Mouse (Mus musculus) urinary bladder, postnatal 10 days (tissue): Measurements from ENCODE around the gene Ebf3.

Source experiments
- DNase-seq: peaks from one replicate; pipeline ENCODE4 v3.0.0; 2022; ENCODE audit warnings: low spot score

Ebf3 gene

GRCm38 (mm10) chr7:137313904-137314691, at the start of gene Ebf3:
Gene Ebf3 (minus strand): TSS chr7:137314445.
- no peak for DNase-seq

GRCm38 (mm10) chr7:137346860-137347259, 32.6 kb upstream of the Ebf3 start:
- DNase-seq, result no peak

GRCm38 (mm10) chr7:137346068-137346467, 31.8 kb upstream of the Ebf3 start:
- no peak for DNase-seq

- no peak for DNase-seq
Measured at GRCm38 (mm10) chr7:137333951-137334350, 19.7 kb upstream of the Ebf3 start.

- no peak for DNase-seq
Measured at GRCm38 (mm10) chr7:137322926-137323325, 8.7 kb upstream of the Ebf3 start.

GRCm38 (mm10) chr7:137321961-137322784, 7.9 kb upstream of the Ebf3 start:
- DNase-seq, result no peak

GRCm38 (mm10) chr7:137321141-137321813, 7.0 kb upstream of the Ebf3 start:
- DNase-seq, result no peak

- DNase-seq, result no peak
Measured at GRCm38 (mm10) chr7:137320320-137320719, 6.1 kb upstream of the Ebf3 start.

GRCm38 (mm10) chr7:137318924-137319885, 5.0 kb upstream of the Ebf3 start:
- DNase-seq, result no peak

GRCm38 (mm10) chr7:137318383-137318775, 4.1 kb upstream of the Ebf3 start:
- DNase-seq, result no peak

- DNase-seq, result no peak
Measured at GRCm38 (mm10) chr7:137317659-137318382, 3.6 kb upstream of the Ebf3 start.

- no peak for DNase-seq
Measured at GRCm38 (mm10) chr7:137316926-137317658, 2.8 kb upstream of the Ebf3 start.

- no peak for DNase-seq
Measured at GRCm38 (mm10) chr7:137316181-137316925, 2.1 kb upstream of the Ebf3 start.

GRCm38 (mm10) chr7:137315544-137315940, 1.3 kb upstream of the Ebf3 start:
- no peak for DNase-seq

GRCm38 (mm10) chr7:137314710-137315543, 682 bp upstream of the Ebf3 start:
- DNase-seq, result no peak

GRCm38 (mm10) chr7:137313183-137313903, 902 bp downstream of the Ebf3 start:
- DNase-seq, result no peak

GRCm38 (mm10) chr7:137312933-137313182, 1.4 kb downstream of the Ebf3 start:
- no peak for DNase-seq
